Mouse (Mus musculus): ENCODE data around the gene Zmynd10. TPM values are rescaled to one million over a fixed set of nuclear protein-coding genes. Genes with fewer than 3 reads are reported as not detected.
A peak's percentile ranks its signal among the peaks of the same experiment; 100 is the strongest.
"Not testable (repeated sequence)": the region's sequence is repeated elsewhere in the genome, so short reads cannot be mapped to it uniquely, and the experiment has no call there.

The Zmynd10 gene
- polyA plus RNA-seq, 1 experiment from 2014 or later = 0.54 TPM

DNA sequence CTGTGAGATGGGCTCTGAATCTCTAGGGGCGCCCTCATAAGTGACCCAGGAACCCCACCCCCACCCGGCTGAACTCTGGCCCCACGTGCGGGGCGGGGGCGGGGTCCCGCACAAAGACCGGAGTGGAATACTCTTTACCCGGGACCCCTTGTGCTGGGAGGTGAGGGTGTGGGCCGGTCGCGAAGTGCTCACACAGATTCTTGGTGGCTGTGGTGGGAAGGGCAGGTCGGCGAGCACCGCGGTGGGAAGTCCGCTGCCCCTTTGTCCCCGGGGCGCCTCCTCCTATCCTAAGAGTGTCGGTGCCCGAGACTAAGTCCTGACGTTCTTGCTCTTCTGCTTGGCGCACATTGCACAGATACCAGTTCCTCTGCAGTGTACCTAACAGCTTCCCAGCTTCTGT, 22.2 kb downstream of the Zmynd10 start:
- Histone ChIP-seq H3K9ac (ENCODE audit: low read length) (peak overlapping the region; percentile 71), H3K9me3 (ENCODE audit: control insufficient read depth, low read length) (no peaks in the 10 kb centered on the region), H3K36me3 (ENCODE audit: control insufficient read depth, insufficient read depth, low read length) (peaks cover 42% of the 10 kb centered on the region), H3K4me3 (ENCODE audit: low read depth, low read length) (peak overlapping the region; percentile 70), H3K27ac (ENCODE audit: low read depth) (peak overlapping the region; percentile 80), H3K4me1 (replicated peaks; ENCODE audit: control insufficient read depth, insufficient read depth, low read length) (peaks cover 29% of the 10 kb centered on the region), H3K4me2 (ENCODE audit: low read length) (peak overlapping the region; percentile 95), H3K27me3 (replicated peaks; ENCODE audit: control insufficient read depth, insufficient read depth, low read length) (no peaks in the 10 kb centered on the region)
- ATAC-seq (replicated peaks; ENCODE audit: low FRiP score, low TSS enrichment, low read depth) (peak; percentile 29), DNase-seq (ENCODE audit: low spot score) (no peak)
- 0% methylated on average over 23 of the region's 23 CpGs for WGBS

DNA sequence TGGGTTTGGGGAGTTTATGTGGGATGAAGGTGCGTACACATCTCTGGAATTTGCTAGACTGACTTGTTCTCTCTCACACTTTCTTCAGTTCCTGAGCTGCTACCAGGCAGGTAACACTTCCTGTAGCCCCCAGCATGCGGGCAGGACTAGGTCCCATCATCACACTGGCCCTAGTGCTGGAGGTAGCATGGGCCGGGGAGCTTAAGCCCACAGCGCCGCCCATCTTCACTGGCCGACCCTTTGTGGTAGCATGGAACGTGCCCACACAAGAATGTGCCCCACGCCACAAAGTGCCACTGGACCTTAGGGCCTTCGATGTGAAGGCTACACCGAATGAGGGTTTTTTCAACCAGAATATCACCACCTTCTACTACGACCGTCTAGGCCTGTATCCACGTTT, 22.9 kb downstream of the Zmynd10 start:
- peaks cover 39% of the 10 kb centered on the region for H3K36me3 ChIP-seq (ENCODE audit: control insufficient read depth, insufficient read depth, low read length)
- H3K9me3 ChIP-seq (ENCODE audit: control insufficient read depth, low read length) = no peaks in the 10 kb centered on the region
- ATAC-seq (replicated peaks; ENCODE audit: low FRiP score, low TSS enrichment, low read depth) (no peak), DNase-seq (ENCODE audit: low spot score) (no peak)
- peak overlapping the region; percentile 95 for H3K4me2 ChIP-seq (ENCODE audit: low read length)
- H3K27ac ChIP-seq (ENCODE audit: low read depth) = peak overlapping the region; percentile 80; the same call in 1 of the 2 replicates
- H3K4me1 ChIP-seq (replicated peaks; ENCODE audit: control insufficient read depth, insufficient read depth, low read length) = peaks cover 29% of the 10 kb centered on the region
- 42% methylated on average over 13 of the region's 13 CpGs for WGBS
- H3K4me3 ChIP-seq (ENCODE audit: low read depth, low read length) = peak overlapping the region; percentile 70
- peak overlapping the region; percentile 71 for H3K9ac ChIP-seq (ENCODE audit: low read length)
- H3K27me3 ChIP-seq (replicated peaks; ENCODE audit: control insufficient read depth, insufficient read depth, low read length) = no peaks in the 10 kb centered on the region

DNA sequence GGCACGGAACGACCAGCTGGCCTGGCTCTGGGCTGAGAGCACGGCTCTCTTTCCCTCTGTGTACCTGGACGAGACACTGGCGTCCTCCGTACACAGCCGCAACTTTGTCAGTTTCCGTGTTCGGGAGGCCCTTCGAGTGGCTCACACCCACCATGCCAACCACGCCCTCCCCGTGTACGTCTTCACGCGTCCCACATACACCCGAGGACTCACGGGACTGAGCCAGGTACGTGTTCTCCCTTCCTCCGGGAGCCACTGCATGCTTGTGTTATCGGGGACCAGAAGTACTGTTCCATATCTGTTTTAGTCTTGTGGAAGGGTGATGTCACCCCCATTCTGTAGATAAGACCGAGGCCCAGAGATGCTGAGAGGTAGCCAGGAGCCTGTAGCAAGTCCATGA, 23.7 kb downstream of the Zmynd10 start:
- Histone ChIP-seq H3K27me3 (replicated peaks; ENCODE audit: control insufficient read depth, insufficient read depth, low read length) (no peaks in the 10 kb centered on the region), H3K9me3 (ENCODE audit: control insufficient read depth, low read length) (no peaks in the 10 kb centered on the region), H3K4me2 (ENCODE audit: low read length) (peak overlapping the region; percentile 95), H3K27ac (ENCODE audit: low read depth) (no peak overlapping the region), H3K4me3 (ENCODE audit: low read depth, low read length) (peak overlapping the region; percentile 70; the same call in 1 of the 2 replicates), H3K36me3 (ENCODE audit: control insufficient read depth, insufficient read depth, low read length) (peaks cover 39% of the 10 kb centered on the region), H3K4me1 (replicated peaks; ENCODE audit: control insufficient read depth, insufficient read depth, low read length) (peaks cover 29% of the 10 kb centered on the region), H3K9ac (ENCODE audit: low read length) (no peak overlapping the region; the same call in 1 of the 2 replicates)
- DNase-seq (ENCODE audit: low spot score) (no peak), ATAC-seq (replicated peaks; ENCODE audit: low FRiP score, low TSS enrichment, low read depth) (no peak)
- WGBS = 84% methylated on average over 21 of the region's 21 CpGs

GRCm38 (mm10) chr9:107571534-107572326, 24.6 kb downstream of the Zmynd10 start:
- ATAC-seq (replicated peaks; ENCODE audit: low FRiP score, low TSS enrichment, low read depth) (no peak), DNase-seq (ENCODE audit: low spot score) (no peak)
- Histone ChIP-seq H3K4me3 (ENCODE audit: low read depth, low read length) (no peak overlapping the region), H3K27me3 (replicated peaks; ENCODE audit: control insufficient read depth, insufficient read depth, low read length) (no peaks in the 10 kb centered on the region), H3K9ac (ENCODE audit: low read length) (no peak overlapping the region), H3K9me3 (ENCODE audit: control insufficient read depth, low read length) (no peaks in the 10 kb centered on the region), H3K4me1 (replicated peaks; ENCODE audit: control insufficient read depth, insufficient read depth, low read length) (peaks cover 29% of the 10 kb centered on the region), H3K4me2 (ENCODE audit: low read length) (no peak overlapping the region), H3K36me3 (ENCODE audit: control insufficient read depth, insufficient read depth, low read length) (peaks cover 39% of the 10 kb centered on the region), H3K27ac (ENCODE audit: low read depth) (no peak overlapping the region)
- 90% methylated on average over 22 of the region's 22 CpGs for WGBS

GRCm38 (mm10) chr9:107572327-107572662, 25.2 kb downstream of the Zmynd10 start:
- H3K4me1 ChIP-seq (replicated peaks; ENCODE audit: control insufficient read depth, insufficient read depth, low read length) = peaks cover 32% of the 10 kb centered on the region
- no peaks in the 10 kb centered on the region for H3K9me3 ChIP-seq (ENCODE audit: control insufficient read depth, low read length)
- no peak overlapping the region for H3K4me2 ChIP-seq (ENCODE audit: low read length)
- 100% methylated on average over 2 of the region's 2 CpGs for WGBS
- no peak overlapping the region for H3K9ac ChIP-seq (ENCODE audit: low read length)
- no peak for DNase-seq (ENCODE audit: low spot score)
- H3K27me3 ChIP-seq (replicated peaks; ENCODE audit: control insufficient read depth, insufficient read depth, low read length) = no peaks in the 10 kb centered on the region
- no peak overlapping the region for H3K27ac ChIP-seq (ENCODE audit: low read depth)
- peaks cover 39% of the 10 kb centered on the region for H3K36me3 ChIP-seq (ENCODE audit: control insufficient read depth, insufficient read depth, low read length)
- ATAC-seq (replicated peaks; ENCODE audit: low FRiP score, low TSS enrichment, low read depth) = no peak
- no peak overlapping the region for H3K4me3 ChIP-seq (ENCODE audit: low read depth, low read length)

DNA sequence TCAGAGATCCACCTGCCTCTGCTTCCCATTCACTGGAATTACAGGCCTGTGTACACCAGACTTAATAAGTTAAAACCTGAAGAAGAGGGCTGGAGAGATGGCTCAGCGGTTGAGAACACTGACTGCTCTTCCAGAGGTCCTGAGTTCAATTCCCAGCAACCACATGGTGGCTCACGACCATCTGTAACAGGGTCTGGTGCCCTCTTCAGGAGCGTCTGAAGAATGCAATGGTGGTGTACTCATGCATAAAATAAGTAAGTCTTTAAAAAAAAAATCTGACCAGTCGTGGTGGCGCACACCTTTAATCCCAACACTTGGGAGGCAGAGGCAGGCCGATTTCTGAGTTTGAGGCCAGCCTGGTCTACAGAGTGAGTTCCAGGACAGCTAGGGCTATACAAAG, 26.7 kb downstream of the Zmynd10 start:
- not testable (repeated sequence) for H3K9me3 ChIP-seq (ENCODE audit: control insufficient read depth, low read length); H3K4me2 ChIP-seq (ENCODE audit: low read length); ATAC-seq (replicated peaks; ENCODE audit: low FRiP score, low TSS enrichment, low read depth); H3K27ac ChIP-seq (ENCODE audit: low read depth); H3K9ac ChIP-seq (ENCODE audit: low read length); DNase-seq (ENCODE audit: low spot score); H3K4me3 ChIP-seq (ENCODE audit: low read depth, low read length); H3K27me3 ChIP-seq (replicated peaks; ENCODE audit: control insufficient read depth, insufficient read depth, low read length)
- WGBS = 82% methylated on average over 6 of the region's 6 CpGs
- Histone ChIP-seq H3K36me3 (ENCODE audit: control insufficient read depth, insufficient read depth, low read length) (peaks cover 39% of the 10 kb centered on the region), H3K4me1 (replicated peaks; ENCODE audit: control insufficient read depth, insufficient read depth, low read length) (peaks cover 25% of the 10 kb centered on the region)

GRCm38 (mm10) chr9:107575579-107576356, 28.7 kb downstream of the Zmynd10 start:
- Histone ChIP-seq H3K36me3 (ENCODE audit: control insufficient read depth, insufficient read depth, low read length) (peaks cover 36% of the 10 kb centered on the region), H3K27ac (ENCODE audit: low read depth) (peak overlapping the region; percentile 66), H3K4me2 (ENCODE audit: low read length) (no peak overlapping the region), H3K27me3 (replicated peaks; ENCODE audit: control insufficient read depth, insufficient read depth, low read length) (no peaks in the 10 kb centered on the region), H3K9me3 (ENCODE audit: control insufficient read depth, low read length) (no peaks in the 10 kb centered on the region), H3K4me3 (ENCODE audit: low read depth, low read length) (no peak overlapping the region), H3K9ac (ENCODE audit: low read length) (no peak overlapping the region), H3K4me1 (replicated peaks; ENCODE audit: control insufficient read depth, insufficient read depth, low read length) (peaks cover 16% of the 10 kb centered on the region)
- WGBS = 74% methylated on average over 14 of the region's 14 CpGs
- peak; percentile 72 for ATAC-seq (replicated peaks; ENCODE audit: low FRiP score, low TSS enrichment, low read depth)
- no peak for DNase-seq (ENCODE audit: low spot score)

DNA sequence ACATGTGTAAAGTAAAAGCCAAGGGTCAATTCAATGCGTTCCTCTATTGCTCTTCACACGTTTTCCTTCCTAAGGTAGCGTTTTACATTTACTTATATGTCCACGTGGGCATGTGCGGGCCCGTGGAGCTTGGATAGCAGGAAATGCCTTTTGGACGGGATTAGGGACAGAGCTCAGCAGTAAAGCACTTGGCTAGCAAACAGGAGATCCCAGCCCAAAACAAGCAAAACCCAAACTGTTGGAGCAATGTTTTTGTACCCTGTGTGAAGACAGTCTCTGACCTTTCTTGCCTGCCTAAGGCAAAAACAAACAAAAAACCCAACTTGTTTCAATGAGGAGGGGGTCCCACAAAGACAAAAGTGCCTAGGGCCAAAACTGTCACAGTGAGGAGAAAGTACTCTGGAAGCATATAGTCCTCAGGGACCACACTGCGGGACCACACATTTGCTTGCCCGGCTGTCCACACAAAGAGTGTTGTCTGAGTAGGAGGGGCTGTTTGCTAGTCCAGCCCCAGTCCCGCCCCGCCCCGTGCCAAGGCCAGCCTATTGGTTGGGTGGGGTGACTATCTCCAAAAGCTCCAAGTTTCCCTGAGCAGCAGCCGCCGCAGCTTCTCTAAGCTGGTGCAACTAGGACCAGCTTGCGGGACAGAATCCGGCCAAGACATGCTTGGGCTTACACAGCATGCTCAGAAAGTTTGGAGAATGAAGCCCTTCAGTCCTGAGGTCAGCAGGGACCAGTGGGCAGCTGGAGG, 29.4 kb downstream of the Zmynd10 start, which contains the start of gene Hyal1:
TSS of gene Hyal1 (plus strand) at position 571 of the 751 bp plus-strand sequence.
- peaks cover 28% of the 10 kb centered on the region for H3K36me3 ChIP-seq (ENCODE audit: control insufficient read depth, insufficient read depth, low read length)
- H3K27ac ChIP-seq (ENCODE audit: low read depth) = peak within 1 kb of the TSS; percentile 66

More for the DNA sequence above, 29.4 kb downstream of the Zmynd10 start, which contains the start of gene Hyal1:
- DNase-seq (ENCODE audit: low spot score) = peak; percentile 86
- Histone ChIP-seq H3K9ac (ENCODE audit: low read length) (peak within 1 kb of the TSS; percentile 44), H3K4me1 (replicated peaks; ENCODE audit: control insufficient read depth, insufficient read depth, low read length) (peaks cover 8% of the 10 kb centered on the region), H3K27me3 (replicated peaks; ENCODE audit: control insufficient read depth, insufficient read depth, low read length) (no peaks in the 10 kb centered on the region), H3K4me2 (ENCODE audit: low read length) (peak within 1 kb of the TSS; percentile 55), H3K9me3 (ENCODE audit: control insufficient read depth, low read length) (no peaks in the 10 kb centered on the region), H3K4me3 (ENCODE audit: low read depth, low read length) (peak within 1 kb of the TSS; percentile 28)
- WGBS = 21% methylated on average over 16 of the region's 16 CpGs
- peak; percentile 47 for ATAC-seq (replicated peaks; ENCODE audit: low FRiP score, low TSS enrichment, low read depth)

All from intestine, embryonic 14.5 days (tissue).